Mouse (Mus musculus) lung, adult 2 months (tissue): ENCODE measurements around the gene Gm20388. TPM values are rescaled to one million over a fixed set of nuclear protein-coding genes. Genes with fewer than 3 reads are reported as not detected.
A peak's percentile ranks its signal among the peaks of the same experiment; 100 is the strongest.

Experiments used
- DNase-seq: peaks from one replicate; pipeline ENCODE4 v3.0.0; 2022
- H3K4me1 ChIP-seq: fragments of 200-500 bp; 2 replicates; pipeline ENCODE4 v1.6.1; 2011; ENCODE audit warnings: low read length; ENCODE audit not compliant: control insufficient read depth, insufficient read depth
- H3K4me3 ChIP-seq: fragments of 200-500 bp; replicated peaks from 2 replicates; pipeline ENCODE3; 2011; ENCODE audit warnings: low read depth, mild to moderate bottlenecking, control low read depth, low read length; ENCODE audit errors: extremely low read depth
- CTCF ChIP-seq: fragments of 200-500 bp; IDR thresholded peaks from 2 replicates; pipeline ENCODE4 v1.5.1; 2011; ENCODE audit warnings: mild to moderate bottlenecking, low read length, control low read depth; ENCODE audit not compliant: insufficient read depth
- POLR2A ChIP-seq: fragments of 200-500 bp; IDR thresholded peaks from 2 replicates; pipeline ENCODE4 v1.6.1; 2011; ENCODE audit warnings: low read depth, mild to moderate bottlenecking, control low read depth, low read length, borderline replicate concordance; ENCODE audit errors: extremely low read depth
- WGBS: fragments of 180-500 bp; shearing (Covaris S2); methylation state at CpG from one replicate; pipeline ENCODE4 v1.1.7; 2018; 5-methylcytosine and 5-hydroxymethylcytosine counted together
- polyA plus RNA-seq: library from polyadenylated mRNA; depleted of rRNA; stranded (reverse); fragments of >200 nt; gene quantifications from 2 replicates; pipeline ENCODE4 v1.2.3, GENCODE M21; 2012

Gene Gm20388
- polyA plus RNA-seq, 1 experiment: 67.8 TPM

GRCm38 (mm10) chr8:124231176-124231484 lies 4320.5 kb downstream of the Gm20388 start, which contains the start of gene Galnt2:
TSS of gene Galnt2 (plus strand) at chr8:124231391.
- DNase-seq: peak; percentile 84
- no peaks in the 10 kb centered on the region for H3K4me1 ChIP-seq
- 9% methylated on average over 53 of the region's 53 CpGs for WGBS
- H3K4me3 ChIP-seq: peak within 1 kb of the TSS; percentile 66
- TF ChIP-seq POLR2A (0 out of 2 replicates have a peak, but pooled peaks have one; percentile 31), CTCF (no peak)

DNA sequence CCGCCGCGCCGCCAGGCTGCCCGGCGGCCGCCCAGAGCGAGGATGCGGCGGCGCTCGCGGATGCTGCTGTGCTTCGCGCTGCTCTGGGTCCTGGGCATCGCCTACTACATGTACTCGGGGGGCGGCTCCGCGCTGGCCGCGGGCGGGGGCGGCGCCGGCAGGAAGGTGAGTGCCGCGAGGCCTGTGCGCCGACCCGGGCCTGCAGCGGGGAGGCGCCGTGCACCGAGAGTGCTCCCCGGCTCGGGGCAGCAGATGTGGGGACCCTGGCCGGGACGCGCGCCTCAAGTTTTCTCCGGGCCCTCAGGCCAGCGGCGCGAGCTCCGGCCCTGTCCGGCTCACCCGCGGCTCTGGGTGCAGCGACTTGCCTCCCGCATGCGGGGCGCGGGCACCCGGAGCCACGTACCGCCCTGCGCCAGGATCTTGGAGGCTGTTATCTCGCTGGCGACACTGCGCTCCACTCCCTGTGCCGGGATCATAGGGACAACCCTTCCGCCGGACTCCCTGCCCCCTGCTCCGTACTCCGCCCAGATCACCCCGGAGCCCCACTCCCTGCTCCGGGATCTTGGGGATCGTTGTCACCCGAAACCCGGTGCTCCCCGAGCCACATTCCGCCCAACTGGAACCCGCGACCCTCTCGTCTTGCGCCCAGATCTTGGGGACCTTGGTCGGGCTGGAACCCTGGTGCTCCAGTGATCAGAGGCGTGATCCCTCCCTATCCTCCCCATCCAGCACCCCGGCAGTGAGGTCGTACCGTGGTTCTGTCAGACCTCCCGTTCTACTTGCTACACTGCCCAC lies 4321.0 kb downstream of the Gm20388 start:
- WGBS: 3% methylated on average over 82 of the region's 83 CpGs
- DNase-seq: peak; percentile 68

GRCm38 (mm10) chr8:124232280-124232600 lies 4321.6 kb downstream of the Gm20388 start:
- no peaks in the 10 kb centered on the region for H3K4me1 ChIP-seq
- TF ChIP-seq CTCF (no peak), POLR2A (no peak)
- H3K4me3 ChIP-seq: peak overlapping the region; percentile 66
- WGBS: 8% methylated on average over 18 of the region's 18 CpGs
- DNase-seq: no peak

More for the DNA sequence above, 4321.0 kb downstream of the Gm20388 start:
- no peaks in the 10 kb centered on the region for H3K4me1 ChIP-seq
- peak overlapping the region; percentile 66 for H3K4me3 ChIP-seq
- TF ChIP-seq CTCF (no peak), POLR2A (no peak)

DNA sequence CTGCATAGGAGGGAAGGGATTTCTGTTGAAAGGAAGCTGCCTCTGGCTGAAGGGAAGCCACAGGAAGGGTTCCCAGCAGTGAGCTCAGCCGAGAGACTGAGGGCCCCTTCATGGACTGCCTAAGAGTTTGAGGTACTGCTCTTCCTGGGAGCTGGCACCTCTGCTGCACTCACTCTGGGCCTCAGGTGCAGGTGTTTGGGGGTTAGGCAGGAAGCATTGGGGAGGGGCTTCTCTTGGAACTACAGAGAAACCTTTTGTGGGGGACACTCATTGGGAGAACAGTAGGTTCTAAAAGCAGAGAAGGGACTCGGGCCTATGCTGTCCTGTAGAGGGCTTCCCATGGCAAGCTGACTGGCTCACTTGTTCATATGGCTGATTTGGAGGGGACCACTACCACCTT lies 4323.9 kb downstream of the Gm20388 start:
- Histone ChIP-seq H3K4me3 (no peak overlapping the region), H3K4me1 (no peaks in the 10 kb centered on the region)
- DNase-seq: no peak
- WGBS: 66% methylated on average over 2 of the region's 2 CpGs
- TF ChIP-seq POLR2A (no peak), CTCF (no peak)

DNA sequence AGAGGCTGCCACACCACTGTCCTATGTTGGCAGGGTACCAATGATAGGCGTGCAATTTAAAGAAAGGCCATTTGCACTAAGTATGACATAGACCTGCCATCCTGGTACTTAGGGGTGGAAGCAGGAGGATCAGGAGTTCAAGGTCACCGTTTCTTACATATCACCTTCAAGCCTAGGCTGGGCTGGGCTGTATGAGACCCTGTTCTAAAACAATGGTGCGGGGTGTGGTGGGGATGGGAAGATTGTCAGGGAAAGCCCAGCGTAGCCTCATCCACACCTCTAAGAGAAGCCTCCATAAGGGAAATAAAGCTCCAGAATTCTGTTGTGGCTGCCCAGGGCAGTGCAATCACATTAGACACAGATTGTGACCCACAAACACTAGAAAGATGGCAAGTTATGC lies 4324.9 kb downstream of the Gm20388 start:
- DNase-seq: no peak
- Histone ChIP-seq H3K4me1 (no peaks in the 10 kb centered on the region; the same call in 1 of the 2 replicates), H3K4me3 (no peak overlapping the region)
- WGBS: 78% methylated on average over 4 of the region's 4 CpGs
- TF ChIP-seq POLR2A (no peak), CTCF (no peak)

DNA sequence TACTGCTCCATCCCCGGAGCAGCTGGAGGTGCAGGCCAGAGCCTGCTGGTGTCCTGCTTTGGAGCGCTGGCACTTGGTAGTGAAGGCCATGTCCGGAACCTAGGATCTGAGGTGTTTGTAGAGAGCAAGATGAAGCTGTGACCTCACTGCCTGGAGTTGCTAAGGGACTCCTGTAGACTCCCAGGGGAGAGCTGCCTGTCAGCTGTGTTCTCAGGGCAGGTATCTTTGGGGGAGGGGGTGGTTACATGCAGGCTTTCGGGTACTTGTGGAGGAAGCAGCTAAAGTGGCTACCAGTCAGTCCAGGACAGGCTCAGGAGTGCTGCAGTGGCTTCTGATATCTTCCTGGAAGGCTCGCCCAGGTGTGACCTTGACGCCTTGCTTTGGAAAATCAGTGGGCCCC lies 4328.7 kb downstream of the Gm20388 start:
- H3K4me3 ChIP-seq: no peak overlapping the region
- H3K4me1 ChIP-seq: peaks cover 9% of the 10 kb centered on the region; the same call in 1 of the 2 replicates
- 82% methylated on average over 6 of the region's 6 CpGs for WGBS
- TF ChIP-seq POLR2A: no peak
- TF ChIP-seq CTCF: no peak
- no peak for DNase-seq

GRCm38 (mm10) chr8:124240932-124241331 lies 4330.3 kb downstream of the Gm20388 start:
- Histone ChIP-seq H3K4me3 (no peak overlapping the region), H3K4me1 (peaks cover 9% of the 10 kb centered on the region; the same call in 1 of the 2 replicates)
- 36% methylated on average over 8 of the region's 8 CpGs for WGBS
- TF ChIP-seq CTCF (no peak), POLR2A (no peak)
- DNase-seq: no peak

DNA sequence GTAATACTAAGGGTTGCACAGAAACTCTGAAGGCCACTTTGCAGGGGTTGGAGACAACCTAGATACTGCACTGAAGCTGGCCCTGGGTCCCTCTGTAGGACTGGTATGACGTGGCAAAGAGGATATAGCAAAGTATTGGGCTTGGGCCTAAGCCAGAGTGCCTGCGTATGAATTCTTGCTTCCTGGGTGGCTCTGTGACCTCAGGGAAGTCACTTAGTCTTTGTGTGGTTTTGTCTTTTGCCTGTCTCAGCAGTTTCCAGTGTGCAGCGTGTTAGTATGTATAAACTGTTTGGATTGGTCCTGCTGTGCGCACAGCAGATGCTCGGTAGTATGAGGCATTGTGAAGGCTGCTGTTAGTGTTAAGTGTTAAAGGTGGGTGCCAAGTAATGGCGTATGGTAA lies 4331.6 kb downstream of the Gm20388 start:
- TF ChIP-seq CTCF (no peak), POLR2A (no peak)
- WGBS: 49% methylated on average over 6 of the region's 6 CpGs
- Histone ChIP-seq H3K4me3 (no peak overlapping the region), H3K4me1 (peaks cover 13% of the 10 kb centered on the region)
- no peak for DNase-seq

- no peak for TF ChIP-seq POLR2A
- no peak for TF ChIP-seq CTCF
- WGBS: 87% methylated on average over 5 of the region's 5 CpGs
- peaks cover 15% of the 10 kb centered on the region for H3K4me1 ChIP-seq
- no peak overlapping the region for H3K4me3 ChIP-seq
- no peak for DNase-seq
These were observed 4332.3 kb downstream of the Gm20388 start for GRCm38 (mm10) chr8:124242913-124243312.

DNA sequence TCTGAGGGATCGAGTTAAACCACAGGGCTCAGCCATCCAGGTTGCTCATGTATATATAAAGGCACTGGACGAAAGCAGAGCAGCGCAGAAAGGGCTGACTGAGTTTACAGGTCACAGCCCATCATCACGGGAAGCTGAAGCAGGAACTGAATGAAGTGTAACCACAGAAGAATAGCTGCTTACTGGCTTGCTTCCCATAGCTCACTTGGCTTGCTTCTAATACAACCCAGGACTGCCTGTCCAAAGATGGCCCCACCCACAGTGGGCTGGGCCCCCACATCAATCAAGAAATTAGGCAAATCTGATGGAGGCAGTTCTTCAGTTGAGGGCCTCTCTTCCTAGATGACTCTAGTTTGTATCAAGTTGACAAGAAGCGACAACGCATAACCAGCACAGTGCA lies 4336.9 kb downstream of the Gm20388 start:
- WGBS: 68% methylated on average over 6 of the region's 6 CpGs
- DNase-seq: no peak
- TF ChIP-seq CTCF (no peak), POLR2A (no peak)

More for the DNA sequence above, 4336.9 kb downstream of the Gm20388 start:
- Histone ChIP-seq H3K4me1 (peaks cover 15% of the 10 kb centered on the region), H3K4me3 (no peak overlapping the region)
